Mouse (Mus musculus) spleen, adult 18-20 months (tissue): ENCODE data around the gene Fhl2.
"Not testable (repeated sequence)": the region's sequence is repeated elsewhere in the genome, so short reads cannot be mapped to it uniquely, and the experiment has no call there.

Experiments
- DNase-seq, 2 experiments: peaks; one replicate each; pipeline ENCODE4 v3.0.0; 2022; ENCODE audit warnings: mixed read lengths in 2 of 2

Fhl2 gene

DNA sequence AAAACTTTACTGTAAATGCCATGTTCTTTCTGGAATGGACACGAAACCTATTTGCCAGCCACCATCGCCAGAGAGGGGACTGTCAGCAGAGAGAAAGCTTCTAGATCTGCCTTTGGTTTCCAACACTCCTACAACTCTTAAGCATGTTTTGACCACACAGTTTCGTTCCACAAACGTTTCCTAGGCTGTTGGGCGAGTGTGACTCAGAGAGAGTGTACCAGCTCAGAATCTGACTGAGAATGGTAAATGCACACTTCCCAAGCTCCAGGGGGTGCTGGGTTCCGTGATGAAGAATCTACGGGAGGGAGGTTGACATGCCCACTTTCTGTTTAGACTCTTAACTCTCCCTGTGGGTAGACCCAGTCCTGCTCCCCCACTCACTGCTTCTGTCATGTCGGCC, 5.7 kb downstream of the Fhl2 start:
- DNase-seq, result no peak

GRCm38 (mm10) chr1:43188893-43189292, 7.9 kb downstream of the Fhl2 start:
- not testable (repeated sequence) for DNase-seq

DNA sequence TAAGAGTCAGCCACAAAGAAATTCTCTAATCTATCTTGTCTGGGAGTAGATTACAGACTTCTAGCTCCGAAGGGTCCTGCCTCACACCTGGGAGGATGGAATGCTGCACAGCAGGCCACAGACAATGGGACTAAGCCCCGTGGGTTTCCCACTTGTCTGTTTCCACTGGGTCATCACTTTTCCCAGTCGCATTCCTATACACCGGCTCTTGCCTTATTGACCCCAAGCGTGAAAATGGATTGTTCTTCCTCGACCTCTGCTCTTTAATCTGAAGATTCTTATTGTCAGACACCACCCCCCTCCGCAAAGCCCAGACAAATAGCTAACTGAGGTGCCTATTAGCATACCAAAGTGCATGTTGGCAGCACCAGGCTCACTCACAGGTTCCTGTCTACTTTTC, 10.4 kb downstream of the Fhl2 start:
- no peak for DNase-seq

DNA sequence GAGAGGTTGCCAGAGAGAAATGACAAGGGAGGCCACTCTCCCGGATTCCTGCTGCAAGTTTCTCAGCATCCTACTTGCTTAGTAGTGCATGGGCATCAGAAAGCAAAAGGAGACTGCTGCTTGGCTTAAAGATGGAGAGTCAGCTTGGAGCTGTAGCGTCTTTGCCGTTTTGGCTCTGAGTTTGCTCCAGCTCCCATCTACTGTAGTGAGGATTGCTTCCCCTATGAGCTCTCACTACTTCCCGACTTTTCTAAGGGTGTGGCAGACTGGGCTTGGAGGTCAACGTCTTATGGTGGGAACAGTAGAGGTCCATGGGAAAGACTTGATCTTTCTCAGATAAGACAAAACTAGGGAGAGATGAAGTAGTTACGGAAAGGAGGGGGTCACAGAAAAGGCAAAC, 15.9 kb downstream of the Fhl2 start:
- DNase-seq, result no peak

GRCm38 (mm10) chr1:43178780-43179179, 18.0 kb downstream of the Fhl2 start:
- DNase-seq, result no peak

- no peak for DNase-seq
Observed at GRCm38 (mm10) chr1:43178378-43178777, 18.4 kb downstream of the Fhl2 start.

- no peak for DNase-seq
Observed at GRCm38 (mm10) chr1:43173283-43174226, 23.2 kb downstream of the Fhl2 start.

- no peak for DNase-seq
Observed at GRCm38 (mm10) chr1:43171816-43172215, 25.0 kb downstream of the Fhl2 start.

DNA sequence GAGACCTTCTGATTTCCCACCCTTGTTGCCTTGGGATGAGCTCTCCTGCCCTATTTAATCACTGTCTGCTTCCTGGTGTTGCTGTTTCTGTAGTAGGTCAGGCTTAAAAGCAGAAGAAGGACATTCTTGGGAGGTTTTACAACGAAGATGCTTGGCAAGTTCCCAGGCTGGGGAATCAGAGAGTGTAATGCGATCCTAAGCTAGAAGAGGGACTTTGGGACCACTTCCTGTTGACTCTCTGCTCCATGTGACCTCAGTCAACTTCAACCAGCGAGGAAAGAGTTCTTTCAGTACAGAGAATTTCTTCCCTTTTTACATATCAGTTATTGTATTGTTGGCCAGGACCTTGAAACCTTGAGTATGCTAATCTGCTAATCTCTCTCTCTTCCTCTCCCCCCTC, 25.7 kb downstream of the Fhl2 start:
- no peak for DNase-seq

DNA sequence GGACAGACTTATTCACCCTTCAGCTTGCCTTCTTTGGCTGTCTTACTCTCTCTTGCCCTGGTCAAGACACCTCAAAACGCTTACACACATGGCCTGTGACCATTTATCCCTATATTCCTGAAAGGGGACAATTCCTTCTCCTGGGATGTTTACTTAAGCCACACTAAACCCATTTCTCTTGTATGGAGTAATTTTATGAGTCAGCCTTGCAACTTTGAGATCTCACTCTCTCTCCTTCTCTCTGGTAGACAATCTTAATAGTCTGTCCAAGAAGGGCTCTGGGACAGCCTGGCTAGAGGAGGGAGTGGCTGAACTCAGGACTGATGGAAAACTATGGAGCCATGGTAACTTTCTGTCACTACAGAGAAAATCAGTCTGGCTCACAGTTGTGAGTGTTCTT, 27.1 kb downstream of the Fhl2 start:
- DNase-seq, result no peak

GRCm38 (mm10) chr1:43169227-43169626, 27.6 kb downstream of the Fhl2 start:
- no peak for DNase-seq

DNA sequence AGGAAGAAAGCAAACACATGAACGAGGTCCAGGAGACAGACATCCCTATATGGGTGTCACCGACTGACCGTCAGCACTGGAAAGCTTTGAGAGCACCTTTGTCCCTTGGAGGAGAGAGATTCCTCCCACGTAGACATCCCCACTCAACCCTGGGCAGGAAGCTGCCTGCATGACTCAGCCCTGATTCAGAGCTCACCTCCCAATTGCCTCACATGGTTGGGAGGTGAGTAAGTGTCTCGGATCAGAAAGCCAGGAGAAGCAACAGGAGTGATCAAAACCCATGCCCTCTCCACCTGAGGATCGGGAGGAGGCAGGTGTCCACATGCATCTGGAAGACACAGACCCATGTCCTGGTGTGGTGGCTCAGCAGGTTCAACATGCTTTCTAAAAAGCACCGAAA, 28.2 kb downstream of the Fhl2 start:
- no peak for DNase-seq

DNA sequence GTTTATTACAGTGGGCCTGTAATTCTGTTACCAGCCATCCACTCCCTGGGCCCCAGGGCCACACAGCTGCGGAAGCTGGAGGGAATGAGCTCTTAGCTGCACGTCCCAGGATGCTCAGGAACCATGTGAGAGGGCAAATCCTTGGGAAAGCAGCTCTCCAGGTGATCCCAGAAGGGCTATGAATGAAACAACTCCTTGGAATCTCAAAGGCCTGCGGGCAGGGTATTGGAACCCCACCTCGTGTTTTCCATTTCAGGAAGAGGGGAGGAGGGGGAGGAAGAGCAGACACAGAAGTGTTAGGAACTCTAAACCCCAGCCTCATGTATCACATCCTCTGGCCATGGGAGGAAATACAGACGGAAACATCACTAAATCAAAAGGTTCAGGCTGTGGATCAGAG, 28.8 kb downstream of the Fhl2 start:
- no peak for DNase-seq

GRCm38 (mm10) chr1:43164582-43164981, 32.2 kb downstream of the Fhl2 start:
- no peak for DNase-seq

GRCm38 (mm10) chr1:43163467-43164418, 33.0 kb downstream of the Fhl2 start:
- DNase-seq, result peak; percentile 18 to 47

DNA sequence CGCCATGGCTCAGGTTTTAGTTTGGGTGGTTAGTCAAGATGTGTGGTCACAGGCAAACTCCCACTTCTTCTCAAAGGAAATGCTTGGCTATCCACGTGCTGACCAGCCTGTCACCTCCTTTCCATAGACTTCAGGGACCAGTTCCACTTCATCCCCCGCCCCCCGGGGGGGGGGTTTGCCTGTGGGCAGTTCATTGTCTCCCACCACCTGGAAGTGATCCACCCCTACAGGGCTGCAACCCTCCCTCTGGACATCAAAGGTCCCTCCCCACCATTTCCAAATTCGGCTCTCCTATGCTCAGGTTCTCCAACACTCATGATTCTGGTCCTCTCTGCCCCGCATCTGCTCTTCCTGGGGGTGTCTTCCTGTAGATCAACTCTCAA, 33.7 kb downstream of the Fhl2 start:
- no peak for DNase-seq

DNA sequence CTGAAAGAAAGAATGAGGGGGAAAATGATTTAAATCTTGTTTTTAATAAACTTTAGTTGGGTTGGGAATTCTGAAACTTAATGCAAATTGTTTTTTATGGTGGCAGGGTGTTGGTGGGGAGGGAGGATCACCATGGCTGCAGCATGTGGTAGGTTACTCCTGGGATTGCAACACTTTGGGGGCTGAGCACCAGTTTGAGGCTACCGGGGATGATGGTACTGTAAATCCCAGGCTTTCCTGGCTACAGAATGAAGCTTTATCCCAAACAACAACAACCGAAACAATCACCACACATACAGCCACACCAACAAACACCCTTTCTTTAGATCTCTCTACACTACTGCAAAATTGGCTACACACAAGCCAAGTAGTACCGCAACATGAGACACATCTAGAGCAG, 34.4 kb downstream of the Fhl2 start:
- no peak for DNase-seq

GRCm38 (mm10) chr1:43159429-43159828, 37.4 kb downstream of the Fhl2 start:
- DNase-seq, result no peak

- no peak for DNase-seq
Observed at GRCm38 (mm10) chr1:43157907-43158306, 38.9 kb downstream of the Fhl2 start.

GRCm38 (mm10) chr1:43154491-43154890, 42.3 kb downstream of the Fhl2 start:
- DNase-seq, result no peak

DNA sequence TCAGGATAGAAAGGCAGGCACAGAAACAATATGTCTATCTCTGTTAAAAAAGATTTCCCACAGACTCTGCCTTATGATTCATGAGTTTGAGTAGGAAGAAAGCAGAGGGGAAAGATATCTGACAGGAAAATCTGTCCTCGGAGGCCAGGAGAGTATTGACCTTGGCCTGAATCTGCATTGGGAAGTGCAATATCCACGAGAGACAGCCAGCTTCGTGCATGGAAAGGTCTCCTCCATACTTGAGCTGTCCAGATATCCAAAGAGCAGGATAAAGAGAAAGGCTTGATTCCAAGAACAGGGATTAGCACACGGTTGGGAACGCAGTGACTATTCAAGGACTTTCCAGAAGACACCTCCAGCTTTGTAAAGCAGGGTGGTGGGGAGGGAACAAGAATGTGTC, 43.2 kb downstream of the Fhl2 start:
- DNase-seq, result no peak

DNA sequence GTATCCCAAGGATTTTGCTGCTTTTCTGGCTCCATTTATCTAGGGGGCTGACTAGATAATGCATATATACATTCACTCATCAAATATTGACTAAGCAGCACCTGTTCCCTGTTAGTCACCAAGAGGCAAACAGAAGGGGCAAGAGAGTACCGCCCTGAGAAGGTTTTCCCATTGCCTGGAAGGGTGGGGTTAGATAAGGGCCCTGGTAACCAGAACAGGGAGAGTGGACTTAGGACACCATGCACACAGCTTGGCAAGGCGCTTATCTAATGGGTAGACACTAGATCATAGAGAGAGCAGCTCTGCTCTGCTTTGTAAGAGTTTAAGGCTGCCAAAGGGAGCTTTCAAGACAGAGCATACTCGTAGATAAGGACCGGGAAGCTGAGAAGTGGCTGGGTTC, 44.2 kb downstream of the Fhl2 start:
- DNase-seq, result no peak

GRCm38 (mm10) chr1:43150225-43150624, 46.6 kb downstream of the Fhl2 start:
- no peak for DNase-seq

DNA sequence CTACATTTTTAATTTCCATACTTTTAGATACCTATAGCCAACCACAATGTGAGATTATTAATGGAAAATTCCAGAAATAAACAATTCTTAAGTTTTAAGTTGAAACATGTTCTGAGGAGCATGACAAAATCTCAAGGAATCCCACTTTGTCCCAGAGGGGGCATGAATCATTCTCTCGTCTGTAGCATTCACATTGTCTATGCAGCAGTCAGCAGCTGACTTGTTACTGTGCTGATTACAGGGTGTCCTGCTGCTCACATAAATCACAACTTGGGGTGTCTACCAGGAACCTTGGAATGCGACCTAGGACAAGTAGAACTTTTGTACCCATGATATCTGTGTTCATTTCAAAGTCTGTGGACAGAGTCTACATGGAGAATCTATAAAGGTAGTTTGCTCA, 49.3 kb downstream of the Fhl2 start:
- DNase-seq, result no peak
